Mouse (Mus musculus) telencephalon, adult 2 months (tissue): ENCODE results near the gene Plekhg3.

ENCODE experiments used
- DNase-seq: peaks from one replicate; pipeline ENCODE4 v3.0.0-alpha.2; 2011; ENCODE audit warnings: low read depth, low spot score

Plekhg3 gene

DNA sequence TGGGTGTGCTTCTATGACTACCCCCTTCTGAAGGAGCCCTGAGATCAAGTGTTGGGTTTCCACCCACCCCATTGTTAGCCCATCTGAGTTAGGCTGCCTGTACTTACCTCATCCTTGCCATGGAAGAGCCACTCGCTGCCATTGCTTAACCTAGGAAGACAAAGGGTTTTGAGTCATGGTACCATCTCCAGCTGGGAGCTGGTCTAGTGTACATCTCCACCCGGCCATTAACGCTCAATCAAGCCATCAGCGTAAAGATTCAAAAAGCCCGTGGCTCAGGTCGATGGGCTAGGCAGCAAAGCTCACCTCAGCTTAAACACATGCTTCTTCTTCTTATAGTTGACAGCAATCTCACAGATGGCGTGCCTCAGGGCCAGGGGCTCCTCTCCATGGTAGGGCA is 52.8 kb downstream of the Plekhg3 start:
- no peak for DNase-seq

DNA sequence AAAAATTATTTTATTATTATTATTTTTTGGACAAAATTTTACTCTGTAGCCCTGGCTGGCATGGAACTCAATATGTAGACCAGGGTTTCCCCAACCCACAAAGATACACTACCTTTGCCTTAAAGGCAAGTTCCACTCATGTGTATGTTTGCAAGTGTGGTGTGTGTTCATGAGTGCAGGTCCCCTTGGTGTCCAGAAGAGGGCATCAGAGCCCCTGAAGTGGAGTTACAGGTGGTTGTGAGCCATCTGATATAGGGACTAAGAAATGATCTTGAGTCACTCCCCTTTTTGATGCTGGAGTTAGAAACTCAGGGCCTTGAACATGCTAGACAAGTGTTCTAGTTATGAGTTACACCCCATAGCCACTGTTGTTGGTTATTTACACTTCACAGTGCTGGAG is 54.3 kb downstream of the Plekhg3 start:
- DNase-seq, result no peak

DNA sequence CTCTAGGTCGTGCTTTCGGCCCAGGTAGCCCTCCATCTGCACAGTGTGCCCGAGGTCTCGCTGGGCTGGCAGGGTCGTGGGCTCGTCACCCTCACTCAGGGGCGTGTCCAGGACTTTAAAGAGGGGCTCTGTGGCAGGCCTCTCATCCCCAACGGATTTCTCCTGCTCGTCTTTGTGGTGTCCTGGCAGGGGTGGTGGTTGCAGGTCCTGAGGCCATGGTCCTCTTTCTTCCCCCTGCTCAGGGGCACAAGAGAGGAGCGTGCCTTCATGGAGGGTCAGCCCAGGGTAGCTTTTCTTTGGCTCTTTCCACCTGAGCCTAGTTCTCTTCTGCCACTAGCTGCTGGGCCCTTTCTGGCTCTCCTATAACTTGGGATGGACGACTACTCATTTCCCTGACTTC is 56.7 kb downstream of the Plekhg3 start:
- DNase-seq, result no peak

DNA sequence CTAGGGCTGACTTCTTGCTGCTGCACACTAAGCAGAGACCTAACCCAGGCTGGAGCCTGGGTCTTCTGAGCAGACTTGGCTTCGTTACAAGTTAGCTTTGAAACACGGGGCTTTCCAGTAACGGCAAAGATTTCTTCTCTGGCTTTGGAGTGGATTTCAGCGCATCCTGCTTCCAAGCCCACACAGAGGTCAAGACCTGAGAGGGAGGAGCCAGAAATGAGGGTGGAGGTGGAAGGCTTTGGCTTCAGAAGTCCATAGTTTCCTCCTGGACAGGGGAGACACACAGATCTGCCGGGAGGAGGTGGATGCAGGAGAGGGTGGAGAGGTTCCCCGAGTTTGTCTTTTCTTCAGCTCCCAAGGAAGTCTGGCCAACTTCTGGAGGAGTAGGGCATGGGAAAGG is 58.8 kb downstream of the Plekhg3 start:
- no peak for DNase-seq

DNA sequence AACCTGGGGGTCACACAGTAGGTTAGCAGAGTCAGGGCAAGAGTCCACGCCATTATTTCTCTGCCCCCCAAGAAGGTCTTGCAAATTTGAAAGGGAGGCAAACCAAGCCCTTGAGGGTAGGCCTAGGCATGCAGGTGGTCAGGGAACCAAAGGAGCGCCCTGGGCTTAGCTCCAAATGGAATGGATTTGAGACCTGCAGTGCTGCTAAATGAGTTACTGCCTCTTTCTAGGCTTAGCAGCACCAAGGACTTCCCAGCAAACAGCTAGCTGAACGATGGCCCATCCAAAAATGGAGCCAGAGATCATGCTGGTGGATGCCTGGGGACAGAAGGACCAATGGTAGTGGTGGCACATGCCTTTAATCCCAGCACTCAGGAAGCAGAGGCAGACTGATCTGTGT is 60.3 kb downstream of the Plekhg3 start:
- no peak for DNase-seq

DNA sequence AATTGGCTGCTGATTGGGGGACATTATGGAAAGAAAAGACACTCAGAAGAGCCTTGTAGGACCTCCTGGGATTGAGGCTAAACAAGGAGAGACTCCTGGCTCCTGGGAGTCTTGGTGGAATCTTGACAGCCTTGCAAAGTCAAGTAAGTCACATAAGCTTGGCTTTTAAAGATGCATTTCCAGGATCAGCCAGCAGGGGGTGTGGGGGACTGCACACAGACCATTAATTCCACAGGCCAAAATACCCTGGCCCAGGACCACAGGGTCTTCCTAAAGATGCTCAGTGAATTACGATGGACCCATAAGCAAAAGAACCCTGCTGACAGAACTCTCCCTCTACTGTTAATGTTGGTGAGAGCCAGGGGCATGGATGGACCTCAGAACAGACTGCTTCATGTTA is 61.5 kb downstream of the Plekhg3 start:
- no peak for DNase-seq

DNA sequence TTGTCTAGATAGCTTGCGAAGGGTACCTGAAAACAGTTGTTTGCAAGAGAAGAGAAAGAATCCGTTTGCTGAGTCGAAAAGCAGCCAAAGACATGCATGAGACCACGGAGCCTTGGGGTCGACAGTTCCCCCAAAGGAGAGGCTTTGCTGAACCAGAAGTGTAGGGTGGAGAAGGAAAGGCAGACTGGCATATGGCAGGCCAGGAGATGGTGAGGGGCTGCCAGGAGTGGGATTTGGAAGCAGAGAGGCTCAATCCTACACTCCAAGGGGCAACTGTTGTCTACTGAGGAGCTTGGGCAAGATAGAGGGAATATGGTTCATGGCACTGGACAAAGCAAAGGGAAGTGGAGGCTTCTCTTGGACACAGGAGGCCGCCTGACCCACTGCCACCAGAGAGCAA is 62.6 kb downstream of the Plekhg3 start:
- DNase-seq, result no peak

DNA sequence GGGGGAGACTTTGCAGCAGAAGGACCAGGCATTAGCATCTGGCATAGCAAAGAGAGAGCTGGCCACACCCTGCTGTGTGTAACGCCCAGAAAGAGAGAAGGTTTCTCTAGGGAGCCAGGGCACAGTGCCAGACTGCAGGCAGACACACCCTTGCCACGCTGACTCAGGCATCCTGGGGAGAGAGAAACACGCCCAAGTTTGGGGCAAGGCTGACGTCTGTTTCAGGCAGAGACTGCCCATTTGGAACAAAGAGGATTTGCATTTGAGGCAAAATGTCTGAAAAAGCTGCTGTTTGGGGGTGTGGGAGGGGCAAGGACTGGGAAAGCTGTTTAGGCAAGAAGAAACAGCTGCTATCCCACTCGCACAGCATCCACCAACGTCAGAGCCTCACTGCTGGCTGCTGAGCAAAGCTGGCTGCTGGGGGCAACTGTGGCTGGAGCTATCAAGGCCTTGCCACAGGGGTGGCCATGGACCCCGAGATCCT is 63.2 kb downstream of the Plekhg3 start:
- DNase-seq, result peak; percentile 84

DNA sequence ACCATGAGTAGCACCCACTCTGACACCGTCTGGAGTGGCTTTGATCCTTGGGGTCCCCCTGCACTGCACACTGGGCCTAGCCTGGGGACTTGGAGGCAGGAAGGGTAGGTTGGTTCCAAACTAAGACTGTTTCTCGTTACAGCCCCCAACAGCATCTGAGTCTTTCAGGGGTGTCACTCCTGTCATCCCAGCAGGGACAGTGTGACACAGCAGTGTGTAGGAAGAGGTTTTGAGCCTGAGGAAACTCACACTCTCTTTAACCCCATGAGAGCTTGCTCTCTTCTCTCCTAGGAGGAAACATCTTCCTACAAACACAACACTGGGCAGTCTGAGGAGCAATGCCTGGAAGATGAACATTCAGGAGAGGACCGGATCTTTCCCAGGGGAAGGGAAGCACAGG is 63.9 kb downstream of the Plekhg3 start:
- no peak for DNase-seq

DNA sequence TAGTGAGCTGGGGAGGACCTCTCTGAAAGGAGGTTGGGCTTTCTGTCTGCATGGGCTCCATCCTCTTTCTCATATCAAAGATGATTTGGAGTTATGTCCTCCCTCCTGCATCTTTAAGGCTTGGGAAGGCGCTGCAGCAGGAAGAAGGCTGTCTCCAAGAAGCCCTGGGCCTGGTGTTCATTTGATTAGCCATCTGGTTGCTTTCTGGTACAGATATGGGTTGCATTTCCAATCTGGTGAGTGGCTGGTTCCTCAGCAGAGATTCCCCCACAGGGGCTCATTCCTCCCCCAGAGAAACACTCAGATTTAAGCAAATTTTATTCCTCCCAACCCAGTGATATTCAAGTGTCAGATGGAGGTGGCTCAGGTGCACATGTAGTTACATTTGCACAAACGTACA is 65.1 kb downstream of the Plekhg3 start:
- no peak for DNase-seq

DNA sequence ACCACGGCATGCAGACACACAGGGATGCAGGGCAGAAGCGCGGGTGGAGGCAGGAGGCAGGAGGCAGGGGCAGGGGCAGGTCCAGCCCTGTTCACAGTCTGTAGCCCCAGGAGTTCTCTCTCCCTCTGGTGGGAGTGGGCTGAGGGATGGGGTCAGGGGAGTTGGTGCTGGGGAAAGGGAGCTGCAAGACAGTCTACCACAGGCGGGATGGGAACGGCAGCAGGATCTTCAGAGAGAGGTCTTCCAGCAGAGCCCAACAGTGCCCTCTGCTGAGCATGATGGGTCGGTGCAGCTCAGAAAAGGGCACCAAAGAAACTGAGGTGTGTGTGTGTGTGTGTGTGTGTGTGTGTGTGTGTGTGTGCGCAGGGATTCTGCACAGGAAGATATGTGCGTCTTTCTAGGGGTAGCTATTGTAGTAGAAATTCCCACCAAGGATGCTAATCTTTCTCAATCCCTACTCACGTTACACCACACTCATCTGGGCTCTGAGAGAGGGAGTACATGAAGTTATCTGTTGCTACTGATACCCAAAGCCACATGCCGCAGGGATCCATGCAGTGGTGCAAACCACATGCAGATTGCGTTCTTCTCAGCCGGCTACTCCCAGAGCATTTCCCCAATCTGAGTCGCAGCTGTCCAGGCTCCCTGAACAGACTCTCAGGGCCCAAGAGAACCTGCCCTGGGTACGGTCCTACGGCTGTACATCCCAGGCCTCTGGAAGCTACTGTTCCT is 65.8 kb downstream of the Plekhg3 start:
- DNase-seq, result peak; percentile 57

DNA sequence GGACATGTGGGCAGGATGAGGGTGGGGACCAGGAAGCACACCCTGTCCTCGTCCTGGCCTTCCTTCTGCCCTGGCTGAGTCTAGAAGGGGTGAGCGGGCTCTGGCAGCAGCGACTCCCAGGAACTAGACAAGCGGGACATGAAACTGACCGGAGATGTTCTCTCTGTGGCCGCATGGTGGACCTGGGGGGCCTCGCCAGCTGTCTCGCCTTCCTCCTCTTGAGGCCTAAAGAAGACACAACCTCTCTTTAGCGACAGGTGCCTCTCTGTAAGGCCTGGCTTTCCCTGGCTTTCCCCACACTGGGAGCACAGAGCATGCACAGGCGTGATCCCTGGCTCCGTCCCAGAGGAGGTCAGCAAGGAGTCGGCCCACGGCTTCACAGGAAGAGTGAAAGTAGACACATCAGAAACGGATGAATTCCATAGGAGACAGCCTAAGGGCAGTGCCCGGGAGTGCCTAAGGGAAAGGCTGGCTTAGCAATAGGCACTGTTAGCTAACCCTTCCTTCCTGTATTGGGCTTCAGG is 66.9 kb downstream of the Plekhg3 start:
- no peak for DNase-seq

DNA sequence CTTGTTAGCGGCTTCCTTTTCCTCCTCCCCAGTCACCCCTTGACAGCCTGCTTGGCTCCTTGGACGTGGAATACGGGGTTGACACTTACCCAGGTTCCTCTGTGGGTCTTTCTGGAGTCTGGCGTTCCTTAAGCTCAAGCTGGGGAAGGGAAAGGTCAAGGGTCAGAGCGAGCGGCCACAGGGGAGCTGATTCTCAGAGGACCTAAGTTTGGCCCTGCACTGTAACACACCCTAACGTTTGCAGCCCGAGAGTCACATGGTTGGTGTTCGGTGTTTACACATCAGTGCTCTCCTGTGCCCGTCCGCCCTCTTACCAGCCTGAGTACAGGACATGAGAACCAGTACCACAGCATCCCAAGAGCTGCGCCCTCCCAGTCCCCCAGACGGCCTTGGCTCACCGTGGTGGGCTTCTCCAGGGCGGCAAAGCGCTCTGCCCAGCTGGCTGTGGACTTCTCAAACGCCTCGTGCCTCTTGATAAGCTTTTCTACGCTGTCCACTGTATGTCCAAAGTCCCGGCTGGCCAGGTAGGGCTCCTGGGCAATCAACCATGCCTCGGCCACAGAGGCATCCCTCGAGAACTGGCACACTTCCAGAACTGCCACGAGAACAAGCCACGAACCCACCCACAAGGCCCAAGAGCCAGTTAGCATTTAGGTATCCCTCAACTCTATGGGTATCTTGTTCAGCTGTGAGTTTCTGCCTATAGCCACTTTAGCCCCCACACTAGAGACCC is 67.7 kb downstream of the Plekhg3 start:
- no peak for DNase-seq

DNA sequence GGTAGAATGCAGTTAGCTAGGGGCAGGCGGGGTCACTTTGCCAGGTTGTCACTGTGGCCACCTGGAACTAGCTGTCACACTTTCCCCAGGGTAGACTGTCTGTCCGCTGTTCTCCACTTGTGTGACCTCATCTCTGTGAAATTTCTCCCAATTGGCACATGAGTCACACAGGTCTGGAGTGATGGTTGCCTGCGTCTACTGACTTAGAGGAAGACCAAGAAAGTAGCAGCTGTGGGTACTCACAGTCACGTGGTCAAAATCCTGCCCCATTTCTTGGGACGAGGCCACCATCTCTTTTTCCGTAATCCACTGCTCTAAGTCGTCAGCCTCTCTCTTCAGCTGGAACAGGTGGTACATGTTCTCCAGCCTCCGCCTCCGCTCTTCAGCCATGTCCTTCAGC is 73.1 kb downstream of the Plekhg3 start:
- no peak for DNase-seq

DNA sequence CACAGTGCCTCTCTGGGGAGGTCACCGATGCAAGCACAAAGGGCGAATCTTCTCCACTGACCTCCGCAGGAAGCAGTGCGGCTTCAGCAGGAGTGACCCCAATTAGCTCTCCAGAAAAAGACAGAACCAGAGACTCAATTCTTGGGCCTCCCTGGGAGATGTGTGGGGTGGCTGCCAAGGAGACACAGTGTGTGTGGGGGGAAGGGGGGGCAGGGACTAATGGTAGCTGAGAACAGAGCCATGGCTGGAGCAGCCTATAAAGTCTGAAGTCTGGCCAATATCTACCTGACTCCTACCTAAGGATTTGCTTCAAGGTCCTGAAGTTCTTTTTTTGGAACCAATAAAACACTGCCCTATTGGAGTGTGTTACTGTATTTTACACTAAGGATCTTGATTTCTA is 73.9 kb downstream of the Plekhg3 start:
- DNase-seq, result no peak

DNA sequence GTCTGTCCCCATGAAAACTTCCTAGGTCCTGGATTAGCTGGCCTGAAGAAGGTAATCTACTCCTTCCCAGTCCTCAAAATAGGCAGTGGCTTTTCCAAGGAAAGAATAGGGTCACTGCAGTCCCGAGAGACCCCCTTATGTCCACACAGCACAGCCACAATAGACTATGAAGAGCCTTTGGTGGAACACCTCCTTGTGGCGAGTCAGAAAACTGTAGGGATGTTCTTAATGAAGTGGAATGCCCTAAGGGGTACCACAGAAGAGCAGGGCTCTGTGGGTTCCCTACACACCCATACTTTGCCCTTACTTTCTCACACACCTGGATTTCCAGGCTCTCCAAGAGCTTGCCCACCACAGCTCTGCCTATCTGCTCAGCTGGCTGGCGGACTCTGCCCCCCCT is 75.1 kb downstream of the Plekhg3 start:
- DNase-seq, result no peak

DNA sequence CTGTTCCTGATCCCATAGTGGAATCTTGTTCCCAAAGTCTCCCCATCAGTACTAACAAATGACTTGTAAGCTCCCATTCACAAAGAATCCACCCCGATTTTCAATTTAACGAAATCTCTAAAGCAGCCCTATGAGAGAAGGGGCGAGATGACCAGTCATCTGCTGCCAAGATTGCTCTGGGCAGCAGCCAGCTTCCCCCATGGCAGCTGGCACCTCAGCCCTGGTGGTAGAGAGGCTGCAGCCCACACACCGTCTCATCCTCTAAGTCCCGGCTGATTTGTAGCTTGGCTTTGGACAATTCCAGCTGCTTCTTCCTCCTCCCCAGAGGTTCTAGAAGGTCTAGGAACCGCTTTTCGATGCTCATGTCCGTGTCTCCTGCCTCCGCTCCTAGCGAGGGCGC is 77.5 kb downstream of the Plekhg3 start:
- no peak for DNase-seq

DNA sequence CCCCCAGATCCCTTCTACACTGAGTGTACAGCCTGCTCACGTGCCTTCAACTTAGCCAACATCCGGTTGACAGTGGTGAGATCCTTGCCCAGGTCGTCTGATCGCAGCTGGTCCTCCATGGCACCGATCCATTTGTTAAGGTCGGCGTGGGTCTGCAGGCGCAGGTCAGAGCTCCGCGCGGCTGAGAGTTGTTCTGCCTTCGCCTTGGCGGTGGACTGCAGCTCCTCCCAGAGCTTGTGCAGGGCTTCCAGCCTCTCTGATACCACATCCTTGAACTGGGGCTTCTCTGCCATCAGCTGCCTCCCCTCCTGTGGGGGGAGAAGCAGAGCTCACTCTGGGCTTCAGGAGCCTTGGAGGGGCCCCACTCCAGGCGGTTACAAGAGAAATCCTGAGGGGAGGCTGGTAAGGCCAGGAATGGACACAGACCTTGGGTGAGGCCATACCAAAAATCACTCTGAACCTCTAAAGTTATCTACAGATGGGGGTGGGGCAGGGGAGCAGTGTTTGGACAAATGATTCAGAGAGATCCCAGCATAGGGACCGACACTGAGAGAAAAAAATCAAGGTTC is 78.4 kb downstream of the Plekhg3 start:
- DNase-seq, result no peak

DNA sequence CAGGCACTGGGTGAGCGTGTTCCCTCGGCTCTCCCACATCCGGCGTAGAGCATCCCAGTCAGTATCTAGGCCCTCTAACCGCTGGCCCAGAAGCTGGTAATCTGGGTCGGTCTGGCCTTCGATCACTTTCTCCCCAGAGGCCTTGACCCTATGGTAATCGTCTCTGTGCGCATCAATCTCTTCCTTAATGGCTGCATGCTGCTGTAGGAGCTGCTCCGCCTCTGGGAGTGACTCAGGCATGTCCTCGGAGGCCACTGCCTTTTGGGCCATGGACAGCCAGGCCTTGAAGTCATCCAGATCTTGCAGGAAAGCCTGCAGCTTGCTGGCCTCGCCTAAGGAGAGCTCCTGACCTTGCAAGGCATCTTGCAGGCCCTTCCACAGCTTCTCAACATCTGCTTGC is 81.9 kb downstream of the Plekhg3 start:
- no peak for DNase-seq

DNA sequence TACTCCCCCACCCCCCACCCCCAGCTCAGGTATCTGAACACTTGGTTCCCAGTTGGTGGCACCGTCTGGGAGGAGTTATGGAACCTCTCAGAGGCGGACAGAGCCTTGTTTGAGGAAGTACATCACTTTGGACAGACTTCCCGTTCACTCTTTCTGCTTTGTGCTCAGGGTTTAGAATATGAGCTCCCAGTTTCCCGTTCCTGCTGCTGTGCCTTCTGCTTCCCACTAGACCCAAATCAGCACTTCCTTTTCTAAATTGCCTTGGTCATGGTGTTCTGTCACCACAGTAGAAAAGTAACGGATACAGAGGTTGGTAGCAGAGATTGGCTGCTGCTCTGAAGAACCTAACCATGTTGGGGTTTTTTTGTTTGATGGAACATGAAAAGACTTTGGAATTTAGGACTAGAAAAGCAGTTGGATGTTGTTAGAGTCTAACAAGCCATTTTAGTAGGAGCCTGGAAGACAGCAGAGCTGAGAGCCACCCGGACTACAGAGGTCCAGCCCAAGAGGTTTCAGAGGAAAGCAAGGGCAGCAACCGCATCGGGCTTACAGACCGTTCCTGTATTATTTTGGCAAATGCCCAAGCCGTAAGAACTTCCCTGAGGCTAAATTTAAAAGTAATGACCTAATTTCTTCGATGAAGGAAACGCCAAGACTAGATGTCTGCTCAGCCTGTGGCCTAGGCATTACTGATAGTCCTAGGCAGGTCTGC is 84.3 kb downstream of the Plekhg3 start:
- DNase-seq, result no peak

DNA sequence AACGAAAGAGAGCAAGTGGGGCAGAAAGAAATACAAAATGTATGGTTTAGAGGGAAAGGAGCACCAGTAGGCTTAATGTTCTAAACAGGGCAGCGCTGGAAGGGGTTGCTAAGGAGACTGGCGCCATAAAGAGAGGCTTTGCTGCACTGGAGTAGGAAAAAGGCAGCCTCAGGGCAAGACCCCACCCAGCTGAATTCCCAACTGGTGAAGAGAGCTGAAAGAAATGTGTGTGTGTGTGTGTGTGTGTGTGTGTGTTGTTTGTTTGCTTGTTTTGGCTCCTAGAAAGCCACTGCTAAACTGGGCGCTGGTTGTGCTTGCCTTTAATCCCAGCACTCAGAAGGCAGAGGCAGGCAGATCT is 84.9 kb downstream of the Plekhg3 start:
- DNase-seq, result no peak

DNA sequence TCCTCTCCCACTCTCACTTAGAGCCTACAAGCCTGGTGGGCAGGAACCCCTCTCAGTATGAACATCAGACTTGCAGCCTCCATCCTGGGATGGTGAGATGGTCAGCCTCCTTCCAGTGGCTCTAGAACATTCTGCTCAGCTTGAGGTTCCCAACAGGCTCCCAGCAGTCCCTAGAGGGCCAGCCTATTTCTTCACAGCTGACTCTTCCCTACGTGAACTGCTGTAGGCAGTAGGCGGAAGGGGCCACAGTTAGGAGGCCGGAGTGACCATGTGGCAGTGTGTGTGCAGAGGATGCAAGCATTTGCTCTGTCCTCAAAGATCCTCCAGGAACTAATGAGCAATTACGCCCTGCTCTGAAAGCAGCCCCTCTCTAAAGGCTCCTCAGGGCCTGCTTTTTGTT is 87.5 kb downstream of the Plekhg3 start:
- DNase-seq, result no peak
